Mouse (Mus musculus): Measurements from ENCODE around the gene Serpine1. TPM values are rescaled to one million over a fixed set of nuclear protein-coding genes. Genes with fewer than 3 reads are reported as not detected.
"Not testable (repeated sequence)": the region's sequence is repeated elsewhere in the genome, so short reads cannot be mapped to it uniquely, and the experiment has no call there.

Serpine1 gene
- polyA plus RNA-seq (2014; fragmentation: Nextera tagmentation; extraction: Ambion mirVana) = 0.47 and 0.86 TPM in 2 replicates

DNA sequence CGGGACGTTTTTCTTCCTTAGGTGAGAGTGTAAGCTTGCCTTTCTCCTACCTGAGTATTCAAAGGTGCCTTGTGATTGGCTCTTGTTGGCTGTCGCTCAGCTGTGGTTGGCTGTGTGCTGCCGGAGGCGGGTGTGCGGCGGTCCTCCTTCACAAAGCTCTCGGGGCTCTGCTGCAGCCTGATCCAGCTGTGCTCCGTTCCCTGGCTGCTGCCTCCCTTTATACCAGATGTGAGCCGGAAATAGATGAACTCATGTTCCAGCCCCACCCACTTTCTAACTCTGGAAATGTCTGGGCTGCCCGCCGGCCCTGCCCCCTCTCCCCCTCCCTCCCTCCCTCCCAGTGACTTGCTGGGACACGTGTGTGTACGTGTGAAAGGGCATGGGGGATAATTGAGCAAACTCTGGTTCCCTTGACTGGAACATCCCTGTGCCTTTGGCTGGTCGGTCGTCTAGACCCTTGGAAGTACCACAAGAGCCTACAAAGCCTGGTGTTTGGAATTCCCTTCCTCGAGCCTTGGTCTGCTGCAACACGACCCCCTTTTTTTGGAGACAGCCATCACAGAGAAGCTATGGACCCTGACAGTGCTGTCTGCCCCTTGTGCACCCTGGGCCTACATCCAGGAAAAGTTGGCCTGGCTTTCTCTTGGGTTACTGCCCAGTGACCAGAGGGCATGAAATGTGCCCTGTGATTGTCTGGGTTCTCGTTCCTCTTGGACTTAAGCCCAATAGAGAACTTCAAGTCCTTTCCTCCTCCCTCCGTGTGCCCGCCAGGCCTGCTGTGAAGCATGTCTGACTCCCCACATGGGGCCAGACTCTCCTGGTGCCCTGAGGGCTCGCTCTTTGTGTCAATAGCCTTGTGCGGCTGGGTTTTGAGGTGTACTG is at the start of gene Serpine1:
Serpine1 (minus strand) TSS at position 190 of the 882 bp plus-strand sequence.
- 11% methylated on average over 23 of the region's 23 CpGs for WGBS
- ATAC-seq (ENCODE audit: insufficient read depth) = peak; percentile 95
- Histone ChIP-seq H3K4me2 (peak within 1 kb of the TSS; percentile 63), H3K27me3 (ENCODE audit: insufficient read depth, low read length) (no peaks in the 10 kb centered on the region), H3K4me3 (ENCODE audit: low read depth, low read length) (peak within 1 kb of the TSS; percentile 27), H3K4me1 (ENCODE audit: insufficient read depth) (peaks cover 28% of the 10 kb centered on the region), H3K9me3 (ENCODE audit: low read depth, low read length) (no peaks in the 10 kb centered on the region), H3K9ac (no peak within 1 kb of the TSS), H3K27ac (ENCODE audit: low read depth) (peak within 1 kb of the TSS; percentile 89), H3K36me3 (ENCODE audit: insufficient read depth) (no peaks in the 10 kb centered on the region)
- TF ChIP-seq CTCF (IDR thresholded peaks at IDR 0.05; ENCODE audit: low read depth) = no peak
- DNase-seq = peak; percentile 92

DNA sequence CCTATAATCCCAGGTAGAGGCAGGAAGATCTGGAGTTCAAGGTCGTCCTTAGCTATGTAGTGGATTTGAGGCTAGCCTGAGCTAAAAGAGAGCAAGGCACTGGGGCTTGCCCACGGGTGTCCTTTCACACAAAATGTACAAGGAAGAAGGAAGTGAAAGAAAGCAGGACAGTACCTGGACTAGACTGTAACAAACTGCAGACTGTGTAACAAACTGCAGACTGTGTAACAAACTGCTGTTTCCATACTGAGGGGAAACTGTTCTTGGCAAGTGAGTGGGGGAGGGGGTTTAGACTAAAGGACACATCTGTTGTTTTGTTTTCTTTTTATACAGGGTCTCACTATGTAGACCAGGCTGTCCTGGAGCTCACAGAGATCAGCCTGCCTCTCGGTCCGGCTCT is 49.2 kb upstream of the Serpine1 start:
- no peak overlapping the region for H3K27ac ChIP-seq (ENCODE audit: low read depth)
- H3K4me2 ChIP-seq = no peak overlapping the region
- H3K4me1 ChIP-seq (ENCODE audit: insufficient read depth) = peaks cover 3% of the 10 kb centered on the region; the same call in 1 of the 2 replicates
- H3K9ac ChIP-seq = no peak overlapping the region
- H3K9me3 ChIP-seq (ENCODE audit: low read depth, low read length) = no peaks in the 10 kb centered on the region
- H3K4me3 ChIP-seq (ENCODE audit: low read depth, low read length) = no peak overlapping the region
- WGBS = 72% methylated on average over 4 of the region's 4 CpGs
- no peaks in the 10 kb centered on the region for H3K27me3 ChIP-seq (ENCODE audit: insufficient read depth, low read length)
- ATAC-seq (ENCODE audit: insufficient read depth) = no peak
- DNase-seq = no peak
- no peak for TF ChIP-seq CTCF (IDR thresholded peaks at IDR 0.05; ENCODE audit: low read depth)
- no peaks in the 10 kb centered on the region for H3K36me3 ChIP-seq (ENCODE audit: insufficient read depth)

GRCm38 (mm10) chr5:137118878-137119277 is 46.8 kb upstream of the Serpine1 start:
- Histone ChIP-seq H3K9ac (no peak overlapping the region), H3K27ac (ENCODE audit: low read depth) (no peak overlapping the region), H3K4me3 (ENCODE audit: low read depth, low read length) (no peak overlapping the region), H3K9me3 (ENCODE audit: low read depth, low read length) (no peaks in the 10 kb centered on the region), H3K36me3 (ENCODE audit: insufficient read depth) (peaks cover 10% of the 10 kb centered on the region; the same call in 1 of the 2 replicates), H3K4me2 (no peak overlapping the region), H3K4me1 (ENCODE audit: insufficient read depth) (peaks cover 11% of the 10 kb centered on the region), H3K27me3 (ENCODE audit: insufficient read depth, low read length) (no peaks in the 10 kb centered on the region)
- TF ChIP-seq CTCF (IDR thresholded peaks at IDR 0.05; ENCODE audit: low read depth) = no peak
- 77% methylated on average over 4 of the region's 4 CpGs for WGBS
- DNase-seq = no peak
- ATAC-seq (ENCODE audit: insufficient read depth) = no peak

- not testable (repeated sequence) for H3K4me3 ChIP-seq (ENCODE audit: low read depth, low read length); H3K9ac ChIP-seq; H3K27me3 ChIP-seq (ENCODE audit: insufficient read depth, low read length); H3K9me3 ChIP-seq (ENCODE audit: low read depth, low read length); DNase-seq; ATAC-seq (ENCODE audit: insufficient read depth); H3K27ac ChIP-seq (ENCODE audit: low read depth); H3K4me2 ChIP-seq
- WGBS = 85% methylated on average over 3 of the region's 3 CpGs
- Histone ChIP-seq H3K36me3 (ENCODE audit: insufficient read depth) (peaks cover 18% of the 10 kb centered on the region; the same call in 1 of the 2 replicates), H3K4me1 (ENCODE audit: insufficient read depth) (peaks cover 11% of the 10 kb centered on the region)
Observed at GRCm38 (mm10) chr5:137117994-137118393, 45.9 kb upstream of the Serpine1 start.

GRCm38 (mm10) chr5:137116987-137117386 is 44.9 kb upstream of the Serpine1 start:
- peak overlapping the region; percentile 42; the same call in 1 of the 2 replicates for H3K27ac ChIP-seq (ENCODE audit: low read depth)
- H3K9ac ChIP-seq = no peak overlapping the region
- H3K36me3 ChIP-seq (ENCODE audit: insufficient read depth) = peaks cover 25% of the 10 kb centered on the region; the same call in 1 of the 2 replicates
- no peaks in the 10 kb centered on the region for H3K9me3 ChIP-seq (ENCODE audit: low read depth, low read length)
- DNase-seq (no peak), ATAC-seq (ENCODE audit: insufficient read depth) (no peak)
- no peak for TF ChIP-seq CTCF (IDR thresholded peaks at IDR 0.05; ENCODE audit: low read depth)
- H3K27me3 ChIP-seq (ENCODE audit: insufficient read depth, low read length) = no peaks in the 10 kb centered on the region
- peaks cover 11% of the 10 kb centered on the region for H3K4me1 ChIP-seq (ENCODE audit: insufficient read depth)
- H3K4me2 ChIP-seq = peak overlapping the region; percentile 75; the same call in 1 of the 2 replicates
- 80% methylated on average over 2 of the region's 2 CpGs for WGBS
- 0 out of 2 replicates have a peak overlapping the region, but pooled peaks have one; percentile 65 for H3K4me3 ChIP-seq (ENCODE audit: low read depth, low read length)

- peak within 1 kb of the TSS; percentile 65 for H3K4me3 ChIP-seq (ENCODE audit: low read depth, low read length)
- H3K9ac ChIP-seq = peak within 1 kb of the TSS; percentile 86
- WGBS = 3% methylated on average over 29 of the region's 29 CpGs
- H3K9me3 ChIP-seq (ENCODE audit: low read depth, low read length) = no peaks in the 10 kb centered on the region
- no peaks in the 10 kb centered on the region for H3K27me3 ChIP-seq (ENCODE audit: insufficient read depth, low read length)
- TF ChIP-seq CTCF (IDR thresholded peaks at IDR 0.05; ENCODE audit: low read depth) = no peak
- peaks cover 11% of the 10 kb centered on the region for H3K4me1 ChIP-seq (ENCODE audit: insufficient read depth)
- peaks cover 25% of the 10 kb centered on the region; the same call in 1 of the 2 replicates for H3K36me3 ChIP-seq (ENCODE audit: insufficient read depth)
- peak; percentile 83 for ATAC-seq (ENCODE audit: insufficient read depth)
- peak within 1 kb of the TSS; percentile 79 for H3K27ac ChIP-seq (ENCODE audit: low read depth)
- H3K4me2 ChIP-seq = peak within 1 kb of the TSS; percentile 75
- DNase-seq = peak; percentile 77
Observed at GRCm38 (mm10) chr5:137115866-137116847, 44.1 kb upstream of the Serpine1 start, which contains the start of gene Trim56. TSS of gene Trim56 (minus strand) at chr5:137116209.

Data from lung, embryonic 14.5 days (tissue).